Mouse (Mus musculus) liver (tissue): ENCODE measurements around the gene Pck1.

ENCODE experiments used
- DNase-seq: peaks from one replicate; pipeline ENCODE4 v3.0.0-alpha.2; 2020; ENCODE audit warnings: mixed read lengths

The Pck1 gene

GRCm38 (mm10) chr2:173175703-173176102 lies 22.9 kb downstream of the Pck1 start:
- DNase-seq, result no peak

GRCm38 (mm10) chr2:173177481-173177880 lies 24.6 kb downstream of the Pck1 start:
- no peak for DNase-seq

DNA sequence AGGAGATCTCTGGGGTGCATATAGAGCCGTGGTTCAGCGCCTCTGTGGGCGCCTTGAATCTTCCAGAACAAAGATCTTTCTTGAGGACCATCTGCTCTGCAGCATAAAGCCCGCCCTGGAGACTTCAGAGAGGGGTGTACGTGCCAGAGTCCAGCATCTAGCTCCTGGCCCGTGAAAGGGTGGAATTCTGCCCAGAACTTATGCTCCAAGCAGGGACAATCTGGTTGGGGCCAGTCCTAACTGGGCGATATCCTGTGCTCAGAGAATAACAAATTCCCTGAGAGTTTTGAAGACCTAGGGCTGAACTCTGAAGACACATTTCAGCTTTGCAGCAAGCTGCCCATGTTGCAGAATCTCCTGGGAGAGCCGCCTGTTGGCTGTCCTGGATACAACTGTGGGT lies 25.1 kb downstream of the Pck1 start:
- no peak for DNase-seq

GRCm38 (mm10) chr2:173179046-173179445 lies 26.2 kb downstream of the Pck1 start:
- no peak for DNase-seq

- no peak for DNase-seq
These were observed 27.2 kb downstream of the Pck1 start for GRCm38 (mm10) chr2:173180026-173180425.

GRCm38 (mm10) chr2:173180721-173181388 lies 28.0 kb downstream of the Pck1 start:
- no peak for DNase-seq

DNA sequence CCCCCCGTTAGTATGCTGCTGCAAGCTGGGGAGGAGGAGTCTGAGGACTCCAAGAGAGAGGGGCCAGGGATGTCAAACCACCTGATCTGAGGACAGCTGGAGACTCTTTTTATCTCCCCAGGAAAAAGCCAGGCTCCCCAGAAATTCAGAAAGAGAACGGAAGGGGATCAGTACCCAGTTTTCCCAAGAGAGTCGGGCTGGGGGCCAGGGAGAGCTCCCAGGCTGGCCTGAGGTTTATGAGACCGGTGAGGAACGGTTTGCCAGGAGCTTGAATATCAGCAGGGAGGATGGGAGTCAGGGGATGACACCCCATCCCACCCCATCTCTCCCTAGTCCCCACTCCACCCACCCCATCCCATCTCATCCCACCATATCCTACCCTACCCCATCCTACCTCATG lies 28.6 kb downstream of the Pck1 start:
- no peak for DNase-seq

GRCm38 (mm10) chr2:173181901-173182300 lies 29.1 kb downstream of the Pck1 start:
- DNase-seq, result no peak

DNA sequence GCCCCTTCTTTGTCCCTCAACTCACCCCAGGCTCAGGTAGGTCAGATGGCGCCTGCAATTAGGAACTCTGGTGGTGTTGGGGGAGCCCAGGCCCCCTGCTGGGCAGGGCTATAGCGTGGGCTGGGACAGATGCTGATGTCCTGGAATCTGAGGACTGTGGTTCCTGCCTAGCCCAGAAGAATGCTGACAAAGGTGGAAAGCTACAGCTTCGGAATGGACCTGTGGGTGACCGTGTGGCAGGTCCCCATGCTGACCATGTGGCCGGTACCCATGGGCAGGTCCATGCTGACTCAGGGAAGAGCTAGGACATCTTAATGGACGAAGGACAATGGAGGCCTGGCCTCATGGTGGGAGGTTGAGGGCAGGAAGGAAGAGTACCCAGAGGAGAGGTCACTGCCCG lies 29.9 kb downstream of the Pck1 start:
- DNase-seq, result no peak

GRCm38 (mm10) chr2:173183311-173183710 lies 30.5 kb downstream of the Pck1 start:
- no peak for DNase-seq

- peak; percentile 68 for DNase-seq
These were observed 31.1 kb downstream of the Pck1 start for GRCm38 (mm10) chr2:173183836-173184460.

DNA sequence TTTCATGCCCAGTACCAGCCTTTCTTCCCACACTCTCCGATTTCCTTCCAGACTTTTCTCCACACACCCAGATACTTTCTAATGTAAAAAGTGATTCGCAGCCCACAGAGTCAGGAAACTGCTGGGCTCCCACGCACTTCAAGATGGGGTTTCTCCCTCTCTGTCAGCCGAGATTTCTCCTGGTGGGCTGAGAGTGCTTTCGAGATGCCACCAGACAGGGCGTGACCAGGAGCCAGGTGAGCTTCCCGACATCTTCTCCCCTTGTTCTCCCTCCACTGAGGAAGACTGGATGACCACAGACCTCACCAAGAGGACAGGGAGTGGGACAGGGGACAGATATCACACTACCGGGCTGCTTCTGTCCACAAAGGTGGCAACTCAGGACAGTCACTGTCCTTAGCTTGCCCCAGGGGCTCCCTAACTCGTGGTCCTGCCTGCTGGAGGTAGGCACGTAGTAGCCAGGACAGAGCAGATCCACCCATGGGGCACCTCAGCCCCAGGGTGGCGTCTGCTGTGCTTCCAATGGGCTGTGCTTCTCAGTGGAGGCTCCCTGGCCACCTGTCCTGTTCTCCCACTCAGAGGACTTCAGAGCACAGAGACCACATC lies 31.7 kb downstream of the Pck1 start:
- peak; percentile 1 for DNase-seq

DNA sequence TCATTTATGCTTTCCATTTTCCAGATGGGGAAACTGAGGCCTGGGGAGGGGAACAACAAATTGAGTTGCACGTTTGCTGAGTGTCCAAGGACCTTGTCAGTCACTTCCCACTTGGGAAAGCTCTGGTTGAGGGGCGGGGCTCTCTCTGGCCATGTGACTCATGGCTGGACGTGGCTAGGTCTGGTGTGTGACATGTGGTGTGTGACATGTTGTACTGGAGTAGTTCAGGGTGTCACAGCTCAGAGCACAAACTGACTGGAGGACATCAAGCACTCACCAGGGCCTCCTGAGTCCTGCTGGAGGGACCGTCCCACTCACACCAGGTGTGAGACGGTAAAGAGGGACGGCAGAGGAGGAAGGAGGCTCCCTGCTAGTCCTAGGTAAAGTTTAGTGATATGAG lies 32.4 kb downstream of the Pck1 start:
- peak; percentile 2 for DNase-seq

DNA sequence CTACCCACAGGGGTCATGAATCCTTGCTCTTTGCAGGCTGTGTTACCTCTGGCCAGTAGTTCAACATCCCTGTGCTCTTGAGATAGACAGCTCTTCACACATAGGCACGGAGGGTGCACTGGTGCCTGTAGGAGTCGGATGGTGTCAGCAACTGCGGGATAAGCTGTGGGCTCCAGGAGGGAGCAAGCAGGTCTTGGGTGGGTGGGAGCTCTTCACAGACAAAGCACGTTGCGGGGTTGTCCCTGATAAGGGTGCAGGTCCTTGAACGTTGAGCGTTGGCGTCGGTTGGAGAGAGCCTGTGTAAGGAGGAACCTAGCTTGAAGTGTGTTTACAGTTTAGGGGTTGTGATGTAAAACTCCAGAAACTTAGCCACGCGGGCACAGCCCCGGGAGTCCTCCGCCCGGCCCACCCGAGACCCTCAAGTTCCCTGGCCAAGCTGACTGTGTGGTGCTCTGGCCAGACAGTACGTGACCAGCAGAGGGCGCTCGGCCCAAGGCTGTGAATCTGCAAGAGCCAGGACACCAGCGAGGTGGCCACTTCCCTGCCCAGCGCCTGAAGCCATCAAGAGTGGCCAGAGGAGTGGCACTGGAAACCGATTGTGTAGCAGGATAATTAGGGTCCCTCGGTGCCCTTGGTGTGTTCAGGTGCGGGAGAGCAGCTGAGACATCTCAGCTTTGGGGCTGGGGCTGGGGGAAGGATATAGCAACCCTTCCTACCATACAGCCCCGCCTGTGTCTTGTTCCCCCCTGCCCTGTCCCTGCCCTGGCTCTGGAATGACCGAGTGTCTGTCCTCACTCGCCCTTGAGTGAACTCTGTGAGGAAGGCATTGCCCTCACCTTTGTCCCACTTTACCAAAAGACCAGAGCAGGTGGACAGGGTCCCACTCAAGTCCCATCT lies 33.4 kb downstream of the Pck1 start:
- DNase-seq, result peak; percentile 80

- DNase-seq, result peak; percentile 36
These were observed 34.5 kb downstream of the Pck1 start for GRCm38 (mm10) chr2:173187182-173187855.

DNA sequence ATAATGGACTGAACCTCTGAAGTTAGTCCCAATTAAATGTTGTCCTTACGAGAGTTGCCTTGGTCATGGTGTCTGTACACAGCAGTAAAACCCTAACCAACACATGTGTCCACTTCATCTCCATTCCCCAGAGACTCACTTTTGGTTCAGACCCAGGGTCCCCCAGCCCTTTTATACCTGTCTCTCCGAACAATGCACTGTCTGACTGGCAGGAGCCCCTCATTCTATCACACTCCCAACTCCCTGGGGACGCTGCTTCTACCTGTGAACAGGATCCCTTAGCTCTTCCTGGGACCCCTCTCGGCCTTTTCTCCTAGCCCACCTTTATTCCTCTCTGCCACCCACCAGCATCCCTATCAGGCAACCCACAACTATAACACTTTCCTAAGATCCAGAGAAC lies 41.9 kb downstream of the Pck1 start:
- no peak for DNase-seq

DNA sequence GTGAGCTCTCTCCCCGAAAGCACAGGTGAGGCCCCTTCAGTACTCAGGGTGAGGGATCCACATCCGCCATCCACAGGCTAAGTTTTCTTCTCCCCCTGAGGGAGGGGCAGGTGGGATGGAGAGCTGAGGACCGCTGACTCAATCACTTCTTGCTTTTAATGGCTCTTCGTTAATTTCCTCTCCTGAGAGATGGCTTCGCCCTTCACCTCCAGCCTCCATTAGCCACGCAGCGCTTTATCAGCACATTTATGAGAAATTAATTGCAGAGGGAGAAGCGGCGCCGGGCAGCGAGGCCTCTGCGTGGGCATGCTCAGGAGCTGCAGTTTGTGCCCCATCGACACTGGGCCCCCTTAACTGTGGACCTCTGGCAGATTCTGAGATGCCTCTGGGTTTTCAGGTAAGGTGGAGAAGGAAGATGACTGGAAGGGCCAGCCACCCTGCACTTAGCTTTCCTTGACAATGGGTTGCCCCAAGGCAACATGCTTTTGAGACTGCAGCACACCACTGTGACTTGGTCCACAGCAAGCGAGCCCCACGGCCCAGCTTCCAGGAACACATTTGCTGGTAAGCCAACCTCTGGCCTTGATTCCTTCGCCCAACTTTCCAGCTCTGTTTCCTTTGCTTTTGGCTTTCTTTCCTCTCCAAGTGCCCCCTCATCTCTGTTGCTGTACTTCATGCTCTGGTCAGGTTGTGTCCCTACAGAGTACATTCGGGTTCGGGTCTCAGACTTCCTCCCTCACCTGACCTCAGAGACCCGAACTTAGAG lies 50.3 kb downstream of the Pck1 start:
- DNase-seq, result no peak

DNA sequence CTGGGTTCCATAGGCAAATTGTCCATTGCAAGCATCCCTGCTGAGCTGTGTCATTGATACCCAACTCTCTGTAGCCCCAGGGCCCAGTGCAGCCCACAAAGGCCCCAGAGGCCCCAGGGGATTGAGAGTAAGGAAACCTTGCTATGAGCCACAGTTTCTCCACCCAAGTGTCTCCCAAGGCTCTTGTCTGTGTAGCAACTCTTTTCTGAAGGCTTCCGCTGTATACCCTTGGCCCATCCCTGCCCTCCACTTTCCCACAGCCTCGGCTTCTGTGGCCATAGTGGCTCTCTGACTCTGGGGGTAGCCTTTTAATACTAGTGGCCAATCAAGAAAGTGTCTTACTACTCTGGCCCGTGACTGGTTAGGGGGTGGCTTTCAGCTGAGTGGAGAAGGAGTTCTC lies 50.9 kb downstream of the Pck1 start:
- DNase-seq, result no peak

GRCm38 (mm10) chr2:173204671-173205070 lies 51.8 kb downstream of the Pck1 start:
- no peak for DNase-seq

- no peak for DNase-seq
These were observed 52.8 kb downstream of the Pck1 start for GRCm38 (mm10) chr2:173205563-173206099.

GRCm38 (mm10) chr2:173207051-173207450 lies 54.2 kb downstream of the Pck1 start:
- no peak for DNase-seq
